Mouse (Mus musculus): ENCODE measurements at regions not wholly inside any gene's neighbourhood (a gene's known extent, or its start where the extent isn't known, plus 50 kb on each side); places are given as distances from the start of the nearest gene placed in this dataset.
"Not testable (repeated sequence)": the region's sequence is repeated elsewhere in the genome, so short reads cannot be mapped to it uniquely, and the experiment has no call there.

DNA sequence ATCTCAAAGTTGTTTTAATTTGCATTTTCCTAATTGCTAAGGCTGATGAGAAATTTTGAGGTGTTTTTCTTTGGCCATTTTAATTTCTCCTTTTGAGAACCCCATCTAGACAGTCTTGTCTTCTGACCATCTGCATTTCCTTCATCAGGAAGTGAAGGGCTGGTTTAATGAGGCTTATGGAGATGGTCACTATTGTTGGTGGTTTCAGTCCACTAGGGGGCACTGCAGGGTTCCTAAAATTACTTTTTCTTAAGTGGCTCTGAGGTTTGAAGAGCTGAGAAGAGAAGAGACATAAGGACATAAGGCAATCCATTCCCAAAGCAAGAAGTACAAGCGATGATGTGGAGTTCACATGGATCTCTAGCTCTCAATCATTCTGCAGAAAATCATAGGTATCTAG is 805.6 kb upstream of the Olfr1507 start:
- not testable (repeated sequence) for TF ChIP-seq CTCF, POLR2A (IDR thresholded peaks at IDR 0.05; ENCODE audit: insufficient read depth, low read depth, low read length)

Measured in olfactory bulb, adult 2 months (tissue).